Mouse (Mus musculus): ENCODE results near the gene Timp4.

Gene Timp4

DNA sequence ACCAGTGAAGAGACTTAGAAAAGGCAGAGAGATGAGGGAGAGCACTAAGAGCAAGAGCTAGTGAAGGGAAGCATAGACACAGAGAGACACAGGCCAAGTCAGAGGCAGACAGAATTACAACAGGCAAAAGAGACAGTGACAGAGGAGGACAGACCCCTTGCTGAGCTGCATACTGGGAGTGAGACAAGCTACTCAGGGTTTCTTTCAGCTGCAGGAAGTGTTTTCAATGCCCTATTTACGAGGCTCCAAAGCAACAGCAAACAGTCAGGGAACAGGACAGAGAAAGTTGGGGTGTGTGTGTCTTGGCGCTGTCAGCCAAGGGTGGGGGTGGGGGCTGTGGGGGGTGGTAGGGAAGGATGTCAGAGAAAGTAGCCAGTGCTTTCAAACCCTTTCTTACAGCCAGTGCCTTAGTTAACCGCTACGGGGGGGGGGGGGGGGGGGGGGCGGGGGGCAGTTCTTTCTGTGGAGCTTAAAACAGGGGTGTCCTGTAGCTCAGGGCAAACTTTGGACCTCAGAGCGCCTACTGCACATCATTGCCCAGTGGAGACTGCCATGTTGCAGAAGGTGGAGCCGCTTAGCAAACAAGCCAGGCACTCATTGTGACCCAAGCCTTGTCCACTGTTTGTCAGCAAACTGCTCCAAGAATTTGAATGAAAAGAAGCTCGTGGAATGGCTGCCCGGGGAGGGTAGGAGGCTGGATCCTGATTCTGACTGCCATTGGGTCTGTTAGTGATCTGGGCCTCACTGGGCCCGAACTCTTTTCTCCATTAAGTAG is at the start of gene Timp4:
TSS of gene Timp4 (minus strand) at position 107 of the 775 bp plus-strand sequence.
- no peak for DNase-seq (ENCODE audit: low read depth)

DNA sequence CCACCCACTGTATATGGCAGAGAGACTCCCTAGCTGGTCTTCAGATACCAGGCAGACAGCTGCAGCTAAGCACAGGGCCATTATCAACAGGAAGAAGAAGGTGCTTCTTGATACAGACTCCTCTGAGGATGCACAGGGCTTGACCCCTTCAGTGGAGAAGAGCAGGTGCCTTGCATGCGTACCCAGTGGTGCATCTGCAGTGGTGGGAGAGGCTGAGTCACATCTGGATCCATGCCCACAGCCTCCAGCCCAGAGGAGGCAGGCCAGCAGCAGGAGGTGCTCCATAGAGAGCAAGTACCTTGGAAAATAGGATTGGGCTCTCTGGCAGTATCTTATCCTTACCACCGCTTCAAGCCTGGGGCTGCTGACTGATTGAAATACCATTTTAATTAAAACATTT is 41.9 kb upstream of the Timp4 start:
- no peak for DNase-seq (ENCODE audit: low read depth)

DNA sequence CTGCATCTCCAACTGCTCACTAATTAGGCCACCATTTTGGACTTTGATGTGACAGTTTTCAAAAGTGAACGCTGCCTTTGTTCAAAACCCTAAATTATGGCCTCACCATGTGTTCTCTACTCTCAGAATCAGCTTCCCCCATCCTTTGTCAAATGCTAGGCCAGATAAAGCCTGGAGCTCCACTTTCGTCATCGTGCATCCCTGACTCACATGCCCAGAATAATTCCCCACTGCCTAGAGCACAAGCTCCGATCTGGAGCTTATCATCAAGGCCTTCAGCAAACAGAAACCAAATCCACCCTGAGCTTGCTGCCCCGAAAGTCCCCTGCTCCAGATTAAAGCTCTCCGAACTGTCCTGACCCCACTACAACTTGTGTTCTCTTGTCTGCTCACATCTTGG is 40.6 kb upstream of the Timp4 start:
- DNase-seq (ENCODE audit: low read depth), result no peak

DNA sequence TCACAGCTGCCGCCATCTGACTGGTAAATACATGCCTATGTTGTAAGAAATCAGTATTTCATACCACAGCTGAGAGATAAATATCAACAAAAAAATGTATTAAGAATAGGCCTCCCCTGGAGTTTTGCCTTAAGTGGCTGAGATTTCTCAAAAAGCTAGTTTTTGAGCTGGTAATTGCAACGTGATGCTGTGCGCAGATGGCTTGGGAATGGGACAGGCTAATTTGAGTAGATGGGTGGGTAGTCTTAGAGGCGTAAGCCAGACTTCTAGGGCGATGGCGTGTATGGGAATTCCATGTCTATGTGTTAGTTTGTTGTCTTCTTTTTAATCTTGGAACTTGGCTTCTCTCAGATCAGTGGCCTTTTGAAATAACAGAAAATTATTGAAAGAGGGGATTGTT is 39.8 kb upstream of the Timp4 start:
- DNase-seq (ENCODE audit: low read depth), result no peak

DNA sequence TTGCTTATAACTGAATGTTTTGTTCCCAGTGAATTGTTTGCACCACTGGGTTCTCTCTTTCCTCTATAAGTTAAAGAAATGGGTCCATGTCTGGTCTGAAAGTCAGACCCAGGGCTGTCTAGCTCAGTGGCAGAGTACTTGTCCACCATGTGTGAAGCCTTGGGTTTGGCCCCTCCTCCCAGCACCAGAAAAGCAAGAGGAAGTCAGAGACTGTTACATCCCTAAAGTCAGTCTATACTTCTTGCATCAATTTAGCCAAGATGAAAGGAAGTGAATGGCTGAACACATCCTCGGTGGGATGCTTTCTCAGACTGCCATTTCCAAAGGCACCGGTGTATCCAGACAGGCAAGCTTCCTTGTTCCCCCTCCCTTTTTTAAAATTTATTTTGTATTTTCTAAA is 39.1 kb upstream of the Timp4 start:
- no peak for DNase-seq (ENCODE audit: low read depth)

DNA sequence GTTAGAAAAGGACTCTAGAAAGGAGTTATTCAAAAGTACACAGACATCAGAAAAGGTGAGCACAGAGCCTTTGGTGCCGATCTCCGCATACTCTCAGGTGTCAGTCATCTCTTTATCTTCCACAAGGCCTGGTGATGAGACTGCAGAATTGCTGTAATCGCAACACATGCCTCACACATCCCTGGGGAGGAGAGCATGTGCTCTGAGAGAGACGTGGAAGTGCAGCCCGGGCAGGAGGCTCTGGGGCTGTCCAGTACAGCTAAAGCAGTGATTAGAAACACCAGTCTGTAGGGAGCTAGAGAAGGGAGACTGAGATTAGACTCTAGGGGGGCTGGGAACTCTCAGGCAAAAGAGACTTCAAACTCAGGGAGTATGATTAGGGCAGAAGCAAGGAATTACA is 38.6 kb upstream of the Timp4 start:
- DNase-seq (ENCODE audit: low read depth), result no peak

DNA sequence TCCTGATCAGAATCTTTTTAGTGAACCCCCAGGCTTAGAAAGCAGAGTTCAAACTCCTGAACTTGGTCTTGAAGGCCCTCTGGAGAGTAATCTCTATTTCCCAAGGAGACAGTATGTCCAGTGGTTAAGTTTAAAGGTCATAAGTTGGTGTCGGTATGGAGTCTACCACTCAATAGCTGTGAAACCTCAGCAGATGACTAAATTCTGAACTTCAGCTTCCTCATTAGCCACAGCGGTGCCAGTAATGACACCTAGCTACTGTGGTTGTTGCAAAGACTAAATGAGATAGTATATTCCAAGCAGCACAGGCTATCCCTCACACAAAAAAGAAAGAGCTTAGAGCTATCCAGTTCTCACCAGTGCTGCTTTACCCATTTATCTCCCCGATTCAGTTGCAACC is 36.2 kb upstream of the Timp4 start:
- no peak for DNase-seq (ENCODE audit: low read depth)

DNA sequence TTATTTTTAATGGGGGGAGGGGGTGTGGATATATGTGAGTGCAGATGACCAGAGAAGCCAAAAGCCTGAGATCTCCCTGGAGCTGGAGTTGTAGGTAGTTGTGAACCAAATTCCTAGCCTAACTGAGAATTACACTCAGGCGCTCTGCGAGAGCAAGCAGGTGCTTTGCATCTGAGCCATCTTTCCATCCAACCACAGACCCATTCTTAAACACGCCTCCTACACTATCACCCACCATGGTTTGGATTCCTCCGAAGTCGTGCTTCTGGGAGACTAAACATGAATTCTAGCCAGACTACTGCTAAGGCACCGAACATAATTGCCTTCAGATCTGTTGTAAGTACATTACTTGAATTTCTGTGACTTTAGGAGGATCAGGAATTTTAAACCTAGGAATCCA is 34.4 kb upstream of the Timp4 start:
- no peak for DNase-seq (ENCODE audit: low read depth)

DNA sequence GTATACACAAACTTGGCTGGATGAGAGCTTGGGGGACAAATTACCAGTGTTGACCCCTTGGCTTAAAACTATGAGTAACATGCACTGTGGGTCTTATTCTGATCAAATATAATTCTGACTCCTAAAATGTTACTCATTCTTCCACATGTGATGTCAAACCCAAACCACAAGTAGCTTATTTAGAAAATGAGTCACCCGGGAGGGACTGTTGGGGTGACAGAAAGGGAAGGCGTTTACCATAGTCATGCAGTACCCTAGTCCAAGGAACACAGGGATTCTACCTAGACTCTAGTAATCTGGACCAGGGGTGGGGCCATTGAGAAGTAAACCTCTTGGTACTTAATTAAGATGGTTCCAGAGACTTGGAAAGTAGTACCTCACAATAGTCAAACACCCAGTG is 32.1 kb upstream of the Timp4 start:
- DNase-seq (ENCODE audit: low read depth), result no peak

DNA sequence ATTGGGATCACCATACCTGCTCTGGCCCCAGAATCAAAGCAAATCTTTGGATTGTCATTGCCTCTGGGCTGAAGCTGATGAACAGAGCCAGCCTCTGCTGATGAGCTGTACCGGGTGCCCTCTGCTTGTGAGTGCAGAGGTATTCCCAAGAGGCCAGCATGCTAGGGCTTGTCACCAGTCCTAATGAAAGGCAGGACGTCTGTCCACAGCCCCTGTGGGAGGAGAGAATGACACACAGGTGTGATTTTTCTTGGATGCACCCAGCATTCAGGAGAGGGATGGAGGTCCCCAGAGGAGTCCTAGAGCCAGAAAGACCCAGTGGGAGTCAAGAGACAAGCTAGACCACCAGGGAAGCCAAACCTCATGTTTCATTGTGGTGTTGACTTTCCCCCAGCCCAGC is 27.6 kb upstream of the Timp4 start:
- DNase-seq (ENCODE audit: low read depth), result no peak

DNA sequence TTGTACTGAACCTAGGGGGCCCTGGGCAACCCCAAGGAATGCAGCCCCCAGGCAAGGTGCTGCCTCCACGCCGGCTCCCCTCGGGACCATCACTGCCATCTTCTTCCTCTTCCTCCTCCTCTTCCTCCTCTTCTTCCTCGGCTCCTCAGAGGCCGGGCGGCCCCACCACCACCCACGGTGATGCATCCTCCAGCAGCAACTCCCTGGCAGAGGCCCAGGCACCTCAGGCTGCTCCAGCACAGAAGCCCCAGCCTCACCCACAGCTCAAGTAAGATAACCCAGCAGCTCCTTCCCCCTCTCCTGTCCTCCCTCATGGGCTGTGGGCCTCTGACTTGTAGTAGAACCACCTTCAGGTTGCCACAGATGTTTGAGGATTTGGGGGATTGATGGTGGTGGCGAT is 26.1 kb upstream of the Timp4 start:
- no peak for DNase-seq (ENCODE audit: low read depth)

DNA sequence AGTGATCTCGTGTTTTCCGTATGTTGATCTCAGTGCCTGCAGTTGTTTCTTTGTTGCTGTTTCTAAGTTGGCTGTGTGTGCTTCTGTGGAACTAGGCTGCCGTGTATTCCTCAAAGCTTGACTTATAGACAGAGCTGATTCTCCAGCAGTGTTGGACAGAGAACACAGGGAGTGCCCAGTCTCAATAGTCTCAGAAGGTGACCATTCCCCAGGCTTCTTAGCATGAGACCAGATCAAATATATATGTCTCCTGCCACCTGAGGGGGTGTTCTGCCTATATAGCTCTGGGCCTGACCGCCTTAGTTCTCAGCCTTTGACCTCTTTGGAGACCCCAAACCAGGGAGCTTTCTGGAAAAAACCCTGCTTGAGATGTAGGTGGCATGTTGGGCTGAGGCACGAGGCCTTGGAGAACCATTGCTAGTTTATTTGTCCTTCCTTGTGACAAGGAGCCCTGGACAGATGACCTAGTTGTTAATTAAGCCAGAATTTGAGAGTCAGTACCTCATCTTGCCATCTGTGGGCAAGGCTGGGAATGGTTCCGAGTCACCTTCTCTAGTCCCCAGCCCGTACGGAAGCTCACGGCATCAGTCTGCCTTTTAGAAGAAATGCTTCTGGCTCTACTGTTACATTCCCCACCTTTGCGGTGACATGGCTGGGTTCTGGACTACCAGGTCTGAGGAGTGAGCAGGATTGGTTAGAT is 23.3 kb upstream of the Timp4 start:
- DNase-seq (ENCODE audit: low read depth), result no peak

DNA sequence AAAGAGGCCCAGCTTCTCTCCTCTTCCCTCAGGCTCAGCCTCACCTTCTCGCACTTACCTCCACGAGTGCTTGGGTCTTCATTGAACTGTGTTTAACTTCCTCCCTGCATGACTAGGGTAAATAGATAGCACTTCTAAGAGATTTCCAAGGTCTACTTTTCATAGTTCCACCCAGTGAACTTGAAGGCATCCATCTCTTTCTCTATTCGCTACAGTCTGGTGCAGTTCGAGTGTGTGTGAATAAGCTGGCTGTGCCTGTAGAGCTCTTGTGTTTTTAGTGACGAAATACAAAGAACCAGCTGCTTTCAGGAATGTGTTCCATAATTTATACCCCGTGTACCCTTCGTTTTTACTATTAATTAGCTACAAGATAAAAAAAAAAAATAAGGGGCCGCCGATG is 22.7 kb upstream of the Timp4 start:
- DNase-seq (ENCODE audit: low read depth), result no peak

DNA sequence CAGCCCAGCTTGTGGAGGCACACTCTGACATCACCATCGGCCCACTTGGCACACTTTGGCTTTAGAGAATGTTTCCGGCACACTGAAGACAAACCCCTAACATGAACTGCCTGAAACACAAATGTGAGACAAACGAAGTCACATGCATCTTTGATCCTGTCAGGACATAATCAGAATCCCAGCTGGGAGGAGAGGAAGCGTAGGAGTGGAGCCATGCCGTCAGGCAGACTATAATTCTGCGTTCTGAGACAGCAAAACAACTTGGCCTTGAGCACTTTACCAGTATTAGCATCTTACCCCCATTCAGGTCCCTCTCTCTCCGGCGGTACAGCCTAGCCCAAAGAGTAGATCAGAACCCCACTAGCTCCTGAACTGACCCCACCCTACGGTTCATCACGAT is 21.3 kb upstream of the Timp4 start:
- DNase-seq (ENCODE audit: low read depth), result no peak

DNA sequence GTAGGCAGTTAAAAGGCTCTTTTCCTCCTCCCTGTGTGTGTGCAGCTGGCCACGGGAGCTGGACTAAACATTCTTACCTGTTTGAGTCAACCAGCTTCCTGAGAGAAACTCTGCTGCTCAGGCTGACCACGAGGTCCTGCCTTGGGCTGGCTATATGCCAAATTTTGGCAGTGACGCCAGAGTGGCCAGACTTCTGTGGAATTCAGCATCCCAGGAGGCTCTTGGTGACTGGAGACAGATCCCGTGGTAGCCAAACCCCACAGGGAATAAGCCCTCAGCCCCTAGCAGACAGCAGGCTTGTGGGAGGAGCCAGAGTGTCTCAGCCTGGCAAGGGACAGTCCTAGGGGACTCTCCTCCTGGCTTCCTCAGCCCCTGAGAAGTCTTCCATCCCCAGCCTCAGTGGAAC is 19.9 kb upstream of the Timp4 start:
- no peak for DNase-seq (ENCODE audit: low read depth)

DNA sequence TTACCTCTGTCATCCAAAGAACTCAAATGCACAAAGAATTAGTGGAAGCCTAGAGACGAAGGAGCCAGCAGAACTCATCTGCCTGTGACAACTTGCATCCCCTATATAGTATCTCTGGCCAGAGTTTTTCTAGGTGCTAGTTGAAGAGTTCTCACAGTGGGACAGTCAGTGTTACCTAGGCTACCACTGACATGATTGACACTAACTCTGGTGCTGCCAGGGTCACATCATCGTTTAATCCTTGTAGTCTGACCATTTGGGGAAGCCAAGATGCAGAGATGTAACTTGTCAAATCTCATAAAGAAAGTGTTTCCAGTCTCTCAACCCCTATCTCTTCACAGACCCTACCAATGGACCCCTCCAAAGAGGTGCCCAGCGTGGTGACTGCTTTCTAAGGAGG is 19.3 kb upstream of the Timp4 start:
- no peak for DNase-seq (ENCODE audit: low read depth)

DNA sequence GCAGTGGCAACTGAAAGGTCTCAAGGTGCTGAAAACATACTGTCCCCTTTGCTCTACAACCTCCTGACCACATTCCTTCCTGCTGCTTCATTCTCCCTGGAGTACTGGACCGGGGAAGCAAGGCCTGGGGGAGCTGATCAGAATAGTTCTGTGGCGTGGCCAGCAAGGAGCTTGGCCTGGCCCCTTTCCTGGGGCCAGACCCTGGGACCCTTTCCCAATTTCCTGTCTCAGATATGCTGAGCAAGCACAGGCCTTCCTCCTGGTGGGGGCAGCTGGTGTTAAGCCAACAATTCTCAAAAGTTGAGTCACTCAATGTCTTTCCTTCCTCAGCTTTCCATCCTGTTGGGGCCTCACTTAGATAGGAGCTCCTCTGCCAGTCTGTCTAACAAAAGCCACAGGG is 18.1 kb upstream of the Timp4 start:
- DNase-seq (ENCODE audit: low read depth), result no peak

DNA sequence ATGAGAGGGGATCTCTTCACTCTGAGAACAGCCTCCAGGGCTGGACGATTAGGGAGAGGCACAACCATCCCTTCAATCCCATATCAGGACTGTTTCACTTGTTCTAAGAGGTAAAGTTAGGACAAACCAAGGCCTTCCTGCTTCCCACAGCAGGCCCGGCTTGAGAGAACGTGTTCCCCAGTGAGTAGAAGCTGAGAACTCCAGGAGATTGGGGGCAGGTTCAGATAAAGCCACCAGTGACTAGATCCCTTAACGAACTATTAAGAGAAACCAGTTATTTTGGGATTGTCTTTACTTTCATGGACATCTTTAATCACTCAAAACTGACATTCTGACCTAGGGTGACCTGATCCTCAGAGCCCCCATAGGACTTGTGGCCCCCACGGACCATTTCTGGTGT is 17.6 kb upstream of the Timp4 start:
- no peak for DNase-seq (ENCODE audit: low read depth)

DNA sequence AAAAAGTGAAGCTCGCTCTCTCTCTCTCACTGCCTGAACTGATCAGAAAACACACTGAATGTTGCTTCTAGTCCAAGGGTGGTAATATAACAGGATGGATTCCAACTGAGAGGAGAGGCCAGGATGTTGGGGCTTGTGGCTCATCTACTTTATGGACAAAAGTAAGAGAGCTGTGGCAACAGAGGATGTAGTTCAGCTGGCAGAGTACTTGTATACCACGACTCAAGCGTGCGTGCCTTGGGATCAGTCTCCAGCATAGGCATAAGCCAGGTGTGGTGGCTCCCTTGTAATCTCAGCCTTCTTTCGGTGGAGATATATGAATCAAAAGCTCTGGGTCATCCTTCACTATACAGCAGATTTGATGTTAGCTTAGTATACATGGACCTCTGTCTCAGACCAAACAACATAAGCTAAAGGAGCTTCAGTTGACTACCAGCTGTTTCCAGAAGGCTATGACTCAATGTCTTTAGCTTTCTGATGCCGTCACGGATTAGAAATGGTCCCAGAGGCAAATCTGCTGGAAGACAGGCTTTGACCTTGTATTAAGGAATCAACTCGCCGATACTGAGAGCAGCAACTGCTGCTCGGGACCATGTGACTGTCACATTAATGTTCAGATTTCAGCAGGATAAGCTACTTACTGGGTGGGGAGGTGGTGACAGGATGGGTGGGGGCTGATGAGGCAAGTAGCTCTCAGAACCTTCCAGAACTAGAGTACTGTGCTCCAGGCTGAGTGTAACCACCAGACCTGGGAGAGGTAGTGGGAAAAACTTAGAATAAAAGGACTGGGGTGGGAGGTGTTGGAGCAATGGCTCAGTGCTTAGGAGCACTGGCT is 16.8 kb upstream of the Timp4 start:
- DNase-seq (ENCODE audit: low read depth), result no peak

DNA sequence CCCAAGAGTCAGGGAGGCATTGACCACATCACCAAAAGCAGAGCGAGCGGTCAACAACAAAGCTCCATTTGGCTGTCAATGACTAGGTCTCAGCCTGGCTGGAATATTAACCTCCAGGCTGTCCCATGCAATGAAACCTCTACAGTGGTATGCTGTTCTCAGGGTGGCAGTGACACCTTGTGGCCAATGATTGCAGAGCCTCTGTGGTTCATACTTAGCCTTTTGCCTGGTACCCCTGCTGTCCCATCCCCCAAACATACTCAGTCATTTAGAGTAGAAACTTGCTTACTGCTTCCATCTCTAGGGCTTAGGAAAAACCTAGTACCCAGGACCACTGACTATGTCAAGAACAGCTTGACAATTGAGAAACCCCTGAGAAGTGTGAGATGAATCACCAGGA is 15.9 kb upstream of the Timp4 start:
- peak; percentile 1 for DNase-seq (ENCODE audit: low read depth)

DNA sequence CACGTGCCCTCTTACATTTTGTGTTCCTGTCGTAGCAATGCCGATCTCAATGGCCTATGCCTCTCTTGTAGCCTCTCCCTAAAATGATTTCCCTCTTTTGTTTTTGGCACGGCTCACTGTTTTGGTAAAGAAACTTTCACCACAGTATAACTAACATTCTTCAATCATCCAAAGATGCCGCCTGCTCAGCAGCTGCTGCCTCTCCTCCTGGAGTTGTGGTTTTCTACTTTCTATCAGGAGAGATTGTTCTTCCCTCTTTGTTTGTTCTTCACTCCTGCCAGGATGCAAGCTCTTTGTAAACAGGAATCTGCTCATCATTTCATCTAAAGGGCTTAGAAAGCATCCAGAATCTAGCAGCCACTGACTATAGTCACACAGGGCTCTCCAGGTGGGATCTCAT is 14.8 kb upstream of the Timp4 start:
- DNase-seq (ENCODE audit: low read depth), result no peak

DNA sequence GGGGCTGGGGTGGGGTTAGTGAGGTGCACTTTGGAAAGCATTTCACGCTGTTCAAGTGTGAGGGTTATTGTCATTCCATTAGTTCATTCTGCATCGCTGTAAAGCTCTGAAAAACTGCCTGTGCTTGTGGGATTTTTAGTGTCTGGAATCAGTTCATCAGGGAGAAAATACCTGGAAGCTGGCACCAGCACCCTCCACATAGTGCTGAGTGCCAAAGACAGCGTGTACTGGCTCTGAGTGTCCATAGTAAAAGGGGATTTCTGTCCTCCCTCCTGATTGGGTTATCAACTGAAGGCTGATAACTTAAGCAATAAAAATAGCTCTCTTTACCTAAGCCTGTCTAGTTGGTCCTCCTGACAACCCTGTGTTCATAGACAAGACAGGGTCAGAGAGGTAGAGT is 8.5 kb upstream of the Timp4 start:
- DNase-seq (ENCODE audit: low read depth), result no peak

DNA sequence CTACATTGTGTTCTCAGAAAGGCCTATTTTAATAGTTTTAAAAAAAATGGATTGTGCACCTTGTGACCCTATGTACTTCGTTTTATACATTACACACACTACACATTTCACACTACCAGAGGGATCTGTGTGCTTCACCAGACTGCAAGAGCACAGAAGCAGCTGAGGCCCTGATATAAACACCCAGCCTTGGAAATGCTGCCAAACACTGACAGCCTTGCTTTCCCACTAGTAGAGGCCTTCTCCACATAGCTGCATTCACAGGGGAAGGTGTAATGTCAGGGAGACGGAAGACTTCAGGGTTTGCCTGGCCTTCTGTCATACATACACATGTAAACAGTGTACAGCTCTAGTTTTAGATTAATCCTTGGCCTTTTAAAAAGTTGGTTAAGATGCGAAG is 3.2 kb upstream of the Timp4 start:
- no peak for DNase-seq (ENCODE audit: low read depth)
